Mouse (Mus musculus) olfactory bulb, adult 2 months (tissue): ENCODE data around the gene Pik3cb.

ENCODE experiments used
- CTCF ChIP-seq: fragments of 200-500 bp; IDR thresholded peaks from 2 replicates; pipeline ENCODE4 v1.5.1; 2012; ENCODE audit warnings: low read depth, mild to moderate bottlenecking, low read length, moderate library complexity; ENCODE audit not compliant: insufficient read depth
- POLR2A ChIP-seq: fragments of 200-500 bp; IDR thresholded peaks from 2 replicates; pipeline ENCODE4 v1.6.1; 2012; ENCODE audit warnings: mild to moderate bottlenecking, low read depth, low read length, moderate library complexity; ENCODE audit not compliant: insufficient read depth

DNA sequence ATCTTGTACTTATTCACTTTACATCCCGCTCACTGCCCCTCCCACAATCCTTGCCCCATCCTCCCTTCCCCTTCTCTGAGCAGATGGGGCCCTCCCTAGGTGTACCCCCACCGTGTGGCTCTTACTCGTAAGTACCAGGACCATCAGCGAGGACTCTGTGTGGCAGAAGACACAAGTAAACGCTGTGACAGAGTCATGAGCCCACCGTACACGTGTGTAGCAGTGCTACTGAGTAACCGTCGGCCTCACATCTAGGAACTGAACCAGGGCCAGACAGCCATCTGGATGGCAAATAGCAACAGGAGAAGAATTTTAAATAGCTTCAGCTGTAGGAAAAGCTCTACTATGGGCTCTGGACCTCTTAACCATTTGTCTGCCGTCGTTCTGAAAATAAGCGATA lies 28.0 kb downstream of the Pik3cb start:
- no peak for TF ChIP-seq POLR2A
- TF ChIP-seq CTCF, result no peak
